Mouse (Mus musculus) lung, adult 2 months (tissue): ENCODE measurements around the gene Mrpl21. TPM values are rescaled to one million over a fixed set of nuclear protein-coding genes. Genes with fewer than 3 reads are reported as not detected.

ENCODE experiments used
- DNase-seq: peaks from one replicate; pipeline ENCODE4 v3.0.0; 2022
- H3K4me1 ChIP-seq: fragments of 200-500 bp; 2 replicates; pipeline ENCODE4 v1.6.1; 2011; ENCODE audit warnings: low read length; ENCODE audit not compliant: control insufficient read depth, insufficient read depth
- H3K4me3 ChIP-seq: fragments of 200-500 bp; replicated peaks from 2 replicates; pipeline ENCODE3; 2011; ENCODE audit warnings: low read depth, mild to moderate bottlenecking, control low read depth, low read length; ENCODE audit errors: extremely low read depth
- CTCF ChIP-seq: fragments of 200-500 bp; IDR thresholded peaks from 2 replicates; pipeline ENCODE4 v1.5.1; 2011; ENCODE audit warnings: mild to moderate bottlenecking, low read length, control low read depth; ENCODE audit not compliant: insufficient read depth
- POLR2A ChIP-seq: fragments of 200-500 bp; IDR thresholded peaks from 2 replicates; pipeline ENCODE4 v1.6.1; 2011; ENCODE audit warnings: low read depth, mild to moderate bottlenecking, control low read depth, low read length, borderline replicate concordance; ENCODE audit errors: extremely low read depth
- WGBS: fragments of 180-500 bp; shearing (Covaris S2); methylation state at CpG from one replicate; pipeline ENCODE4 v1.1.7; 2018; 5-methylcytosine and 5-hydroxymethylcytosine counted together
- polyA plus RNA-seq: library from polyadenylated mRNA; depleted of rRNA; stranded (reverse); fragments of >200 nt; gene quantifications from 2 replicates; pipeline ENCODE4 v1.2.3, GENCODE M21; 2012

Gene Mrpl21
- polyA plus RNA-seq, 1 experiment: 29.5 TPM

DNA sequence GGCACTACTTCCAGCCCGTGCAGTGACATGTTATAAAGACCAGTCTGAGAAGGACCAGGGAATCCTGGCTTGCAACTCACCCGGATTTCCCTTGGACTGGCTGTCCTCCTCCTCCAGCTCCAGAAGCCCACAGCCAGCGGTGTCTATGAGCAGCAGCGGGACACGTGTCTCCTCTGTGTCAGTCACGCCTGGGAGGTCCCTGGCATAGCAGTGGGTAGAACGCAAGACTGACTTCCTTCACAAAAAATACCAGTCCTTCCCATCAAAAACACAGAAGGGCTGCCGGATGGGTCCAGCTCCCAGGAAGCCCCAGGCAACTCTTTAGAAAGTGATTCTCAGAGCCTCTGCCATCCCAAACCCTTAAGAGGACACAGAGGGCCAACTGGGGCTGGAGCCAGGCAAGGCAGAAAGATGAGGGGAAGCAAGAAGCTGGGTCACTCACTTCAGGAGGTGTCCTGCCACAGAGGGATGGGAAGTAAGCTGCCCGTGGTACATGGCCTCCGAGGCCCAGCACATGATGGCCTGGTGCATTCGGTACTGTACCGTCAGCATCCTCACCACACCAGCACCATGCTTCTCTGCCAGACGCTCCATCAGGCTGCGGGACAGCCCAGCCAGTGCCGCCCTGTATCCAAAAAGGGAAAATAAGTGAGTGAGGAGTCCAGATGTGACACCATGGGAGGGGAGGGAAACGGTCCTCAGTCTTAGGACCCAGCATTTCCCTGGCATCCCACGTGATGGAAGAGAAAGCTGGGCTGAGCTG, 14.3 kb upstream of the Mrpl21 start:
- no peak for DNase-seq
- WGBS: 92% methylated on average over 17 of the region's 17 CpGs
- no peak for TF ChIP-seq CTCF
- TF ChIP-seq POLR2A: no peak
- Histone ChIP-seq H3K4me3 (no peak overlapping the region), H3K4me1 (no peaks in the 10 kb centered on the region)

DNA sequence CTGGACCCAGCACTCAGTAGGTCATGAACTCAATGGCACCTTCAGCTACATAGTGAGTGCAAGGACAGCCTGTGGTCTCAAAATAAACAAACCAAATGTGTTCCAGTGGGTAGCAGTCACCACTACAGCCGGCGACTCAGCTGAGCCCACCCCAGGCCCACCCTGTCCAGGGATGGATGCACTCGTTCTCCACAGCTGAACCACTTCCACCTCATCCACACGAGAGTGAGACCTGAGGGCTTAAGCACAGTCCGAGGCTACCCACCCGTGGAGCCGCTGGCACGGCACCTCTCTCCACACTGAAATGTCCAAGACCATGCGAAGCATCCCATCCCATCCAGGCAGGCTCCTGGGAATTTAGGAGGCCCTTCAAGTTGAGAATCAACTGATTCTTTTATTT, 13.4 kb upstream of the Mrpl21 start:
- 91% methylated on average over 9 of the region's 9 CpGs for WGBS
- Histone ChIP-seq H3K4me3 (no peak overlapping the region), H3K4me1 (no peaks in the 10 kb centered on the region)
- DNase-seq: no peak
- TF ChIP-seq CTCF (no peak), POLR2A (no peak)

DNA sequence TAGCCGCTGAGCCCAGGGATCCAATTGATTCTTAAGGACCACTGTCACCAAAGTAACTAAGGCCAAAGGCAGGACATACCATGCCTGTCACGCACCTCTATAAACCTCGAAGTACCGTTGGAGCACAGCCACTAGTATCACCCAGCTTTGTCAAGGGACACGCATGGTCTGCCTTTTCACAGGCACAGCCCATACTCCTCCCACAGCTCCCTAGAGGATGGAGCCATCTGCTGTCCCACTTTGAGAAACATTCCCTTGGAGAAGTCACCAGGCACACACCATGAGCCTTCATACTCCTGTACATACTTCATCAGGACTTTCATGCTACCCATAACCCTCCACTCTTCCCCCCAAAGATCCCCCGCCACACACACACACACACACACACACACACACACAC, 12.9 kb upstream of the Mrpl21 start:
- Histone ChIP-seq H3K4me1 (no peaks in the 10 kb centered on the region), H3K4me3 (no peak overlapping the region)
- 98% methylated on average over 6 of the region's 6 CpGs for WGBS
- TF ChIP-seq CTCF: no peak
- no peak for TF ChIP-seq POLR2A
- DNase-seq: no peak

DNA sequence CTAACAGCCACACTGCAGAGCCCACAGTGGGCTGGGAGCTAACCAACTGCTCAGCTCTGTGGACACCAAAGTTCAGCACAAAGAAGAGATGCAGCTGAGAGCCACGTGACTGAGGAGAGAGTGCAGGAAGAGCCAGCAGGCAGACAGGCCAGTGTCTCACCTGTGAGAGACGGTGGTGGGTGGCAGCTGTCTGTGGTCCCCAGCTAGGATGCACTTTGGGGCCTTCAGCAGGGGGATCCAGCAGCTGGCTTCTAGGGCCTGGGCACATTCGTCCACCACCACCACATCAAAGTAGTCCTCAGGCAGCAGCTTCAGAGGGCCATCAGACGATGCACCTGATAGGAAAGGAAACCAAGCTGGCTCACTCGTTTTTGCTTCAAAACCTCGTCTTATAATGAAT, 11.3 kb upstream of the Mrpl21 start:
- WGBS: 85% methylated on average over 6 of the region's 6 CpGs
- no peak for DNase-seq
- Histone ChIP-seq H3K4me3 (no peak overlapping the region), H3K4me1 (no peaks in the 10 kb centered on the region)
- TF ChIP-seq CTCF (no peak), POLR2A (no peak)

DNA sequence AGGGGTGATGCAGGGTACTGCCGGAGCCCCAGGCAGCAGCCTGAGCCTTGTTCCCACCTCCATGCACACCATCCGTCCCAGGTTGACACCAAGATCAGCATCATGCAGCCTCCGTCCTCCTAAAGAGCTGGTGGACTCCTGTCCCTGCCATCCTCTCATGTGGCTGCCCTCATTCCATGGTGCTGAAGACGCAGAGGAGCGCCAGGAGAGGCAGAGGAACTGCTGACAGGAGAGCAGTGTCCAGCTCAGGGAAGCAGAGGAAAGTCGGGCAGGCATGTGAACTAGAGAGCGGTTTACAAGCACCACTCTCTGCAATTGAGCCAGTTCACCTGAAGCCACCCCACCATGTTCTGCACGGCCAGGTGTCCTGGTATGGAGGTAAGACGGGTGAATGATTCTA, 9.4 kb upstream of the Mrpl21 start:
- Histone ChIP-seq H3K4me3 (no peak overlapping the region), H3K4me1 (no peaks in the 10 kb centered on the region)
- TF ChIP-seq CTCF (no peak), POLR2A (no peak)
- WGBS: 93% methylated on average over 9 of the region's 9 CpGs
- no peak for DNase-seq

DNA sequence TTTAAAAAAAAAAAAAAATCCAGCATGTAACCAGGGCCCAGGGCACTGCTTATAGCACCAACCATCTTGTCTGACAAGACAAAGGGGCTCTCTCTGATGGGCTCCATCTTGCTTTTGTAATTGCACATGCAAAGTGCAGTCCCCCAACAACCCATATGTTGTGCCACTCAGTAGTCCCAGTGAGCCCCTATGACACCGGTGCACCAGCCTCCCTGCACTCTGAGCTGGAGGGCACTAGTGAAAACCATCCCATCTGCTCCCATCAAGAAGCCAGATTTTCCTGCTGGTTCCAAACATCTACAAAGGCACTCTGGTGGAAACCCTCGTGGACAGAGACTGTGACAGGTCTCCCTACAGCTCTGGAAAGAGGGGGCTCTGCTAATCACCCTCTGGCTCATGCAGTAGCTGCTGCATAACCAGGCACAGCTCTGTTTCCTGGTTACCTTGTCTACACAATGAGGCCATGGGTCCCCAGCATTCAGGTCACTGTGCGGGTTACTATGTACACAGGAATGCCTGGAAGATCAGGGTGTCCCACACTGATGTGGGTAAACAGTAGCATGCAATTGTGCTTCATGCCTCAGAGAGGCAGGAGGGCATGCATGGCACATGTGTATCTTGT, 6.8 kb upstream of the Mrpl21 start:
- WGBS: 85% methylated on average over 3 of the region's 3 CpGs
- DNase-seq: no peak
- H3K4me3 ChIP-seq: no peak overlapping the region
- H3K4me1 ChIP-seq: no peaks in the 10 kb centered on the region
- TF ChIP-seq POLR2A (no peak), CTCF (no peak)

DNA sequence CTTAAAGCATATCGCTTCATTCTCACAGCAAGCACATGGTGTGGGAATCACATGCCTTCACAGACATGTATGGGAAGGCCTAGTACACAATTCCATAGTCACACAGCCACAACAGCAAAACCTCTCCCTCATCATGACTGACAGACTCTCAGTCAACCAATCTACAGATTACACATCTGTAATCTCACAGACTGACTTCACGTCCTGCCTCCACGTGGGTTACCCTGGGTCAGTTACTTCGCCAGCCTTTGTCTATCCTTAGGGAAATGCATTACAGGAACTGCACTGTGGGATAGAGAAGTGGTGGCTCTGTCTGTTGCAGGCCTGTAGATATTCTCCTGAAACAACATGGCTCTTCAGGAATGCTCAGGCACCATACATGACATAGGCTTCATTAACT, 815 bp upstream of the Mrpl21 start:
- no peak for TF ChIP-seq CTCF
- TF ChIP-seq POLR2A: no peak
- no peak for DNase-seq
- Histone ChIP-seq H3K4me1 (peaks cover 4% of the 10 kb centered on the region; the same call in 1 of the 2 replicates), H3K4me3 (no peak overlapping the region)
- WGBS: 52% methylated on average over 4 of the region's 4 CpGs

DNA sequence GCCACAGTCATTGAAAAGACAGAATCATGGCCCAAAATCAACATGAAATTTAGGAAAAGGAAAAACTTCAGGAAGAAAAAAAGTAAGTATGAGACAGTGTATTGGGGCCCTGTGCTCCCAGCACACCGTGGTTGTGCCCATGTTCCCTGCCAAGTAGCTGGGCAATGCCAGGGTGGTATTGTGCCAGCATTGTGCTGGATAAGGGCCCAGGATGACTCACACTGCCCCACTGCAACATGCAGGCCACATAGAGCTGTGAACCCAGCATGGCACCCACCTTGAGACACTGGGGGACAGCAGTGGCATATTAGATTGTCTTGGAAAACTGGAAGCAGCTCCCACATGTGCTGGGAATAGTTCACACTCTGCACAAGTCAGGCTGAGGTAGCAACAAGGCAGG, 6.3 kb downstream of the Mrpl21 start:
- no peak for TF ChIP-seq POLR2A
- TF ChIP-seq CTCF: no peak
- no peaks in the 10 kb centered on the region for H3K4me1 ChIP-seq
- WGBS: 72% methylated on average over 1 of the region's 1 CpGs
- no peak for DNase-seq
- H3K4me3 ChIP-seq: no peak overlapping the region

DNA sequence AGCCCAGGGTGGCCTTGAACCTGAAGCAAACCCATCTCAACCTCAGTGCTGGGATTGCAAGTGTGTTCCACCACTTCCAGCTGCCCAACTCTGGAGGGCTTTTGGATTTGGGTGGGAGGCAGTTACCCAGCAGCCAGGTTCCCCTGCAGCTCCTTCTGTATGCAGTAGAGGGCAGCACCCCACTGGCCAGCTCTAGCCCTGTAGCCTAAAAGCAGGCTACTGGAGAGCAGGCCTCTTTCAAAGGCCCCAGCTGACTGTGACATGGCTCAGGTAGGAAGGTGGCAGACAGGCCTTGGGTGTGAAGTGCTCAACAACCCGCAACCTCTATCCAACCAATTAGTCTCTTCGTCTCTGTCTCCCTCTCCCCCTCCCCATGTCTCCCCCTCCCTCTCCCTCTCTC, 9.3 kb downstream of the Mrpl21 start:
- WGBS: 79% methylated on average over 2 of the region's 2 CpGs
- TF ChIP-seq POLR2A (no peak), CTCF (peak; percentile 84)
- no peaks in the 10 kb centered on the region for H3K4me1 ChIP-seq
- no peak overlapping the region for H3K4me3 ChIP-seq
- peak; percentile 56 for DNase-seq

DNA sequence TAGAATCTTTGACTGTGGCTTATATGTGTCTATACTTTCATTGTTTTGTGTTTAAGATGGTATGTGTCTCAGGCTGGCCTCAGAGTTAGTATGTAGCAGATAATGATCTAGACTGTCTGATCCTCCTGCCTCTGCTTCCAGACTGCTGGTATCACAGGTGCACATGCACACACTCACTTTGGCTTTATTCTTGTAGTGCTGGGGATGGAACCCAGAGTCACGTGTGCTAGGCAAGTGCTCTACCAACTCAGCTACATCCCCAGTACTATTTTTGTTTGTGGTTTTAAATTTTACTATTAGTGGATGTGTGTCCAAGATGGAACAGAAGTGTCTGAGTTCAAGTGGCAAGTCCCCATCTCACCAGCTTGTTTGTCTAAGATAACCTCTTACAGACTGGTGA, 10.3 kb downstream of the Mrpl21 start:
- Histone ChIP-seq H3K4me1 (no peaks in the 10 kb centered on the region), H3K4me3 (no peak overlapping the region)
- TF ChIP-seq CTCF (no peak), POLR2A (no peak)
- no peak for DNase-seq
- WGBS: 87% methylated on average over 1 of the region's 1 CpGs

DNA sequence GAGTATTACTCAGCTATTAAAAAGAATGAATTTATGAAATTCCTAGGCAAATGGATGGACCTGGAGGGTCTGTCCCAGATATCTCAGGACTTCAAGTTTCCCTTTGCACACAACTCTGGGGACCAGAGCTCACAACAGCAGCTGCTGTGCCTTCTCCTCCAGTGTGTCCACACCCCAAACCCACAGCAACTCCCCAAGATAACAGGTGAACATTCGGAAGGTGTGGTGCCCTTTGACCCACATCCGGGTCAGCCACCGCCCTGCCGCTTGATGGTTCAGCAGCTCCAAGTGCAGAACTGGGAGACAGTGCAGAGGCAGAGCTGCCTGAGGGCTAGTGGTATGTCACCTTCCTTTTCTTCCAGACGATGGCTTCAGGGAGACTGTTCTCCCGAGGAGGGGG, 12.5 kb downstream of the Mrpl21 start:
- no peak overlapping the region for H3K4me3 ChIP-seq
- no peak for DNase-seq
- H3K4me1 ChIP-seq: no peaks in the 10 kb centered on the region
- TF ChIP-seq CTCF (no peak), POLR2A (no peak)
- WGBS: 89% methylated on average over 6 of the region's 6 CpGs

DNA sequence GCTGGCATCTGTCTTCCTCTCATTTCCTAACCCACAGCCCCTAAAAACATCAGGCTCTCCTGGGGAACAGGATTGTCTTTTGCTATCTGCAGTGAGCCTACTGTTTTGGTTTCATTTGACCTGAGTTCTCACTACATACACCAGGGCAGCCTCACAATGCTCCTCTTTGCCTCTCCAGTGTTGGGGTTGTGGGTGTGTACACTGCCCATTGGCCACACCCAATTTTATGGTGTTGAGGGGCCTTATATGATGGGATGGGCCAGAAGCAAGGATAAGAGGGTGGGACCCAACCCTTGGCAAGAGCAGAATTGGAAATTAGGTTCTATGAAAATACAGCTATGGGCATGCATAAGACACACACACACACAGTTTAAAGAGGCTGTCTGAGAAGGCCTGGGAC, 14.3 kb downstream of the Mrpl21 start:
- DNase-seq: no peak
- Histone ChIP-seq H3K4me1 (no peaks in the 10 kb centered on the region), H3K4me3 (no peak overlapping the region)
- TF ChIP-seq POLR2A (no peak), CTCF (no peak)
